Mouse (Mus musculus): ENCODE data around the gene Olfr71. TPM values are rescaled to one million over a fixed set of nuclear protein-coding genes. Genes with fewer than 3 reads are reported as not detected.

Gene Olfr71
- total and polyA plus RNA-seq, 3 experiments, result not detected

DNA sequence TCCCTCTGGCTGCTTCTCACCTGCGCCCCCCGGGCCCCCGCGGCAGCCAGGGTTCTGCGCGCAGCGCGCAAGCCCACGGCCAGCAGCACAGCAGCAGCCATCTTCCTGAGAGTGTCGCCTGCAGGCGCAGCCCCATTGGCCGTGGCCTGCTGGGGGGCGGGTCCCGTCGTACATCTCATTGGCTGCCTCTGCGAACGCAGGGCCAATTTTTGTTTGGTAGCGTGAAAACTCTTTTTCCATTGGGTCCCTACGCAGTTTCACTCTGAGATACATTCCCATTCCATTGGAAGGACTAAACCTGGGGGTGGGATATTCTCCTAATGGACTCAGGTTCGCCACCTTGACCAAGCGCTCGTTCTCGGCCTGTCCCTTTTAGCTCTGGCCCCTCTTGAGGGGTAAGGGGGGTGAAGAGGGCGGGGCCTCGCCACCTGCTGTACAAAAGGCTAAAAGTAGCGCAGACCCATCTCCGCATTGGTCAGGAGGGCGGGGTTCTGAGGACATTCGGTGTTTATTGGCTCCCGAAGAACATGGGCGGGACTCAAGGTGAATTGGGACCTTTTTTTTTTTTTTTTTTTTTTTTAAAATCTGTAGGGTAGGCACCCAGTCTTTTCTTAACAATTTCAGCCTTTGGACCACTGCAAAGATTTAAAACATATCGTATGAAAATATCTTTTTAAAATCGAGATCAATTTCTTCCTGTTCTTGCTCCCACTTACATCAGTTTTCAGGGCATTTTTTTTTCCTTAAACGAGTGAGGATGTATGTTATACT is 53.5 kb downstream of the Olfr71 start, which contains the start of gene Hint2:
TSS of gene Hint2 (minus strand) at position 128 of the 771 bp plus-strand sequence.
- DNase-seq, result peak; percentile 97

DNA sequence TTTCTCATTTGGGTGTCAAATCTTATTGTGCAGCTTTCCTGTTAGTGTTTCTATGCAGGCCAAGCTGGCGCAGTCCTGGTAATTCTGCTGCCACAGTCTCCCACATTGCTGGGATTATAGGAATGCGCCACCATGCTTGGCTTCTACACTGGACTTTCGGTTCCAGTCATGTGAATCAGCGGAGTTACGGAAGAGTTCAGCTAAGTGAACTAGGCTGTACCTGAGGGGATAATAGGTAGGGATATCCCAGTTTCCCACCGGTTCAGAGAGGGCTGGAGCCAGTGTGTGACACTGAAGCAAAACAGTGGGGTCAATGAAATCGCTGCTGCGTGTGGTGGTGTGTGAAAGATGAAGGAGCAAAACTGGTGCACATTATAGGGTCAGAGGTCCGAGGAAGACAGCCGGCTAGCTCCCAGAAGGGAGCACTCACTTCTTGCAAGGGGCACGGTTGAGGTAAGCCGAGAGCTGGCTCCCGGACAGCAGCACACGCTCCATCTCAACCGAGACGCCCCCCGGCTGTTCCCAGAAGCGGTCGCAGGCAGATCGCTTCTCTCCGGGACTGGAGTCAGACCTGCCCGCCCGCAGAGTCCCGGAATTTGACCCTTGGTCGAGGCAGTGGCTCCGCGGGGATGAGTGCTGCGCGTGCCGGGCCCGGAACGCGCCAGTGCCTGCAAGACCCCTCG is 54.3 kb downstream of the Olfr71 start:
- no peak for DNase-seq

Other genes starting within 250 kb of the Olfr71 start
- not detected for gene Sit1, start 226.5 kb downstream of the Olfr71 start, total RNA-seq (2021)
- gene Sit1, start 226.5 kb downstream of the Olfr71 start, polyA plus RNA-seq (2012; rRNA removed), result 0.28 and 0.73 TPM in 2 replicates
- 10 to 100 TPM; 54.5 to 69.2 TPM for gene Ccdc107, start 217.4 kb downstream of the Olfr71 start, total RNA-seq (2021)
- 376 and 526 TPM in 2 replicates for gene Ccdc107, start 217.4 kb downstream of the Olfr71 start, polyA plus RNA-seq (2012; rRNA removed)
- gene Arhgef39, start 210.6 kb downstream of the Olfr71 start, total RNA-seq (2021), result 1 to 10 TPM; 1.0 to 2.1 TPM
- gene Arhgef39, start 210.6 kb downstream of the Olfr71 start, polyA plus RNA-seq (2012; rRNA removed), result 4.8 and 6.6 TPM in 2 replicates
- under 1 TPM; 0.17 to 0.28 TPM for gene Car9, start 203.3 kb downstream of the Olfr71 start, total RNA-seq (2021)
- gene Car9, start 203.3 kb downstream of the Olfr71 start, polyA plus RNA-seq (2012; rRNA removed), result 0.57 and 1.4 TPM in 2 replicates
- gene Tpm2, start 186.5 kb downstream of the Olfr71 start, total RNA-seq (2021), result 100 to 1,000 TPM in 1 of 2 experiments, 10 to 100 TPM in 1; 43.3 to 120 TPM
- 21.1 and 34.6 TPM in 2 replicates for gene Tpm2, start 186.5 kb downstream of the Olfr71 start, polyA plus RNA-seq (2012; rRNA removed)
- gene Creb3, start 147.9 kb downstream of the Olfr71 start, total RNA-seq (2021), result 100 to 1,000 TPM; 123 to 178 TPM
- gene Creb3, start 147.9 kb downstream of the Olfr71 start, polyA plus RNA-seq (2012; rRNA removed), result 178 and 207 TPM in 2 replicates
- gene Tln1, start 147.6 kb downstream of the Olfr71 start, total RNA-seq (2021), result 100 to 1,000 TPM; 167 to 207 TPM
- gene Tln1, start 147.6 kb downstream of the Olfr71 start, polyA plus RNA-seq (2012; rRNA removed), result 132 and 174 TPM in 2 replicates
- 10 to 100 TPM; 47.1 to 50.7 TPM for gene Rgp1, start 131.5 kb downstream of the Olfr71 start, total RNA-seq (2021)
- 50.1 and 57.4 TPM in 2 replicates for gene Rgp1, start 131.5 kb downstream of the Olfr71 start, polyA plus RNA-seq (2012; rRNA removed)
- 10 to 100 TPM in 1 of 2 experiments, 1 to 10 TPM in 1; 6.8 to 13.0 TPM for gene Gba2, start 131.4 kb downstream of the Olfr71 start, total RNA-seq (2021)
- 13.4 and 13.9 TPM in 2 replicates for gene Gba2, start 131.4 kb downstream of the Olfr71 start, polyA plus RNA-seq (2012; rRNA removed)
- 1 to 10 TPM; 1.2 to 3.0 TPM for gene Msmp, start 125.8 kb downstream of the Olfr71 start, total RNA-seq (2021)
- 0.94 and 1.5 TPM in 2 replicates for gene Msmp, start 125.8 kb downstream of the Olfr71 start, polyA plus RNA-seq (2012; rRNA removed)
- 10 to 100 TPM; 23.3 to 36.1 TPM for gene Npr2, start 78.3 kb downstream of the Olfr71 start, total RNA-seq (2021)
- 34.1 and 38.0 TPM in 2 replicates for gene Npr2, start 78.3 kb downstream of the Olfr71 start, polyA plus RNA-seq (2012; rRNA removed)
- gene Spag8, start 56.7 kb downstream of the Olfr71 start, total RNA-seq (2021), result under 1 TPM; 0.26 to 0.45 TPM
- gene Spag8, start 56.7 kb downstream of the Olfr71 start, polyA plus RNA-seq (2012; rRNA removed), result 1.2 and 2.2 TPM in 2 replicates
- 10 to 100 TPM; 48.8 to 96.9 TPM for gene Hint2, start 53.8 kb downstream of the Olfr71 start, total RNA-seq (2021)
- 78.7 and 106 TPM in 2 replicates for gene Hint2, start 53.8 kb downstream of the Olfr71 start, polyA plus RNA-seq (2012; rRNA removed)
- gene Tmem8b, start 41.3 kb downstream of the Olfr71 start, total RNA-seq (2021), result 1 to 10 TPM; 4.6 to 5.0 TPM
- gene Tmem8b, start 41.3 kb downstream of the Olfr71 start, polyA plus RNA-seq (2012; rRNA removed), result 14.7 and 17.5 TPM in 2 replicates
- gene Fam221b, start 41.1 kb downstream of the Olfr71 start, total RNA-seq (2021), result under 1 TPM; 0.23 to 0.24 TPM
- not detected in 2 replicates for gene Fam221b, start 41.1 kb downstream of the Olfr71 start, polyA plus RNA-seq (2012; rRNA removed)
- not detected for gene Olfr70, start 9.4 kb downstream of the Olfr71 start, total RNA-seq (2021)
- not detected in 2 replicates for gene Olfr70, start 9.4 kb downstream of the Olfr71 start, polyA plus RNA-seq (2012; rRNA removed)
- gene Hrct1, start 16.9 kb upstream of the Olfr71 start, total RNA-seq (2021), result 1 to 10 TPM; 2.2 to 3.9 TPM
- gene Hrct1, start 16.9 kb upstream of the Olfr71 start, polyA plus RNA-seq (2012; rRNA removed), result 8.1 and 14.2 TPM in 2 replicates
- gene Spaar, start 19.8 kb upstream of the Olfr71 start, total RNA-seq (2021), result 1 to 10 TPM; 1.5 to 2.4 TPM
- 2.0 and 2.6 TPM in 2 replicates for gene Spaar, start 19.8 kb upstream of the Olfr71 start, polyA plus RNA-seq (2012; rRNA removed)
- gene Olfr159, start 60.8 kb upstream of the Olfr71 start, total RNA-seq (2021), result not detected
- gene Olfr159, start 60.8 kb upstream of the Olfr71 start, polyA plus RNA-seq (2012; rRNA removed), result not detected in 2 replicates
- gene Olfr156, start 113.6 kb upstream of the Olfr71 start, total RNA-seq (2021), result not detected
- not detected in 2 replicates for gene Olfr156, start 113.6 kb upstream of the Olfr71 start, polyA plus RNA-seq (2012; rRNA removed)
- not detected for gene Olfr157, start 129.9 kb upstream of the Olfr71 start, total RNA-seq (2021)
- 0.06 TPM in 1 of 2 replicates, not detected in the other for gene Olfr157, start 129.9 kb upstream of the Olfr71 start, polyA plus RNA-seq (2012; rRNA removed)
- gene Olfr155, start 141.3 kb upstream of the Olfr71 start, total RNA-seq (2021), result not detected
- not detected in 2 replicates for gene Olfr155, start 141.3 kb upstream of the Olfr71 start, polyA plus RNA-seq (2012; rRNA removed)
- 10 to 100 TPM; 15.5 to 28.7 TPM for gene Reck, start 165.3 kb upstream of the Olfr71 start, total RNA-seq (2021)
- 13.0 and 13.2 TPM in 2 replicates for gene Reck, start 165.3 kb upstream of the Olfr71 start, polyA plus RNA-seq (2012; rRNA removed)
- gene Glipr2, start 247.1 kb upstream of the Olfr71 start, total RNA-seq (2021), result 1 to 10 TPM; 3.9 to 4.4 TPM
- gene Glipr2, start 247.1 kb upstream of the Olfr71 start, polyA plus RNA-seq (2012; rRNA removed), result 2.3 and 3.2 TPM in 2 replicates